Mouse (Mus musculus) olfactory bulb, adult 2 months (tissue): Measurements from ENCODE around the gene Caprin2.

ENCODE experiments used
- CTCF ChIP-seq: fragments of 200-500 bp; IDR thresholded peaks from 2 replicates; pipeline ENCODE4 v1.5.1; 2012; ENCODE audit warnings: low read depth, mild to moderate bottlenecking, low read length, moderate library complexity; ENCODE audit not compliant: insufficient read depth
- POLR2A ChIP-seq: fragments of 200-500 bp; IDR thresholded peaks from 2 replicates; pipeline ENCODE4 v1.6.1; 2012; ENCODE audit warnings: mild to moderate bottlenecking, low read depth, low read length, moderate library complexity; ENCODE audit not compliant: insufficient read depth

GRCm38 (mm10) chr6:148943695-148944094, 47.7 kb upstream of the Caprin2 start:
- no peak for TF ChIP-seq CTCF
- no peak for TF ChIP-seq POLR2A
